Mouse (Mus musculus): ENCODE results near the gene Olfr323. TPM values are rescaled to one million over a fixed set of nuclear protein-coding genes. Genes with fewer than 3 reads are reported as not detected.

Olfr323 gene
- total RNA-seq, 2 experiments from 2014 or later, result not detected

GRCm38 (mm10) chr11:58606177-58606919 lies 24.0 kb downstream of the Olfr323 start:
- intact Hi-C loops (cut with DNase I), result no loop called here
- DNase-seq (ENCODE audit: low spot score in 2 of 2), result no peak

DNA sequence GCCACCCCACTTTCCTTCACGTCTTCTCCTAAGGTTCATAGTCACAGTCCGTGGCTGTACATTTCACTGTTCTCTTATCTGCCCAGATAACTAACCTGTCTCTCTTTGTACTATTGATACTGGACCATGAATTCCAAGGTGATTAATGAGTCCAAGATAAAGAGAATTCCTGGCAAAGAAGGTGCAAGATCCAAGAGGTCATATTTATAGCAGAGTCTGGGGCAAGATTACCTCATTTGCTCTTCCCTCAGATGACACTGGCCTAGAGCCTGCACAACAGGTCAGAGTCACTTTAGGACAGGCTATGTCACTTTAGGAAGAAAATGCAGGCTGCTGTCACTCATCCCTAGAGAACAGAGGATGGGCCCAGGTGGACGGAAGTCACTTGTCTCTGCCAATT lies 25.1 kb downstream of the Olfr323 start:
- DNase-seq (ENCODE audit: low spot score in 2 of 2), result no peak
- intact Hi-C loops (cut with DNase I), result no loop called here

DNA sequence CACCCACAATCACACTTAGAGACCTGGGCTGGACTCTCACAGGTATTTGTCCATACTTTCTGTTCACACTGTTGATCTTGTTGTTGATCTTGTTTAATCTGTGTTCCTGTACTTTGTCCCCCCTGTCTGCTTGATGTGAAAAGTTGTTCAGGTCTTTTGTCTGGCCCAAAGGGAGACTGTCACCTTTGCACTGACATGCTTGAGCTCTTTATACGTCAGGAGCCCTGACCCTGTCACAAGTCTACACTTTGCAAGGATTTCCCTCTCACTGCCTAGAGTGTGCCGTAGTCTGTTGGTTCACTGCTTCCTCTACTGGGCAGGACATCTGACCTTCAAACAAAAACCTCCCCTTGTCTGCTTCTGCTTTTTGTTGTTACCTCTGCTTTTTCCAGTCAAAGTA lies 25.6 kb downstream of the Olfr323 start:
- intact Hi-C loops (cut with DNase I), result no loop called here
- no peak for DNase-seq (ENCODE audit: low spot score in 2 of 2)

GRCm38 (mm10) chr11:58602800-58603560 lies 27.3 kb downstream of the Olfr323 start:
- DNase-seq (ENCODE audit: low spot score in 2 of 2), result no peak
- intact Hi-C loops (cut with DNase I), result no loop called here

DNA sequence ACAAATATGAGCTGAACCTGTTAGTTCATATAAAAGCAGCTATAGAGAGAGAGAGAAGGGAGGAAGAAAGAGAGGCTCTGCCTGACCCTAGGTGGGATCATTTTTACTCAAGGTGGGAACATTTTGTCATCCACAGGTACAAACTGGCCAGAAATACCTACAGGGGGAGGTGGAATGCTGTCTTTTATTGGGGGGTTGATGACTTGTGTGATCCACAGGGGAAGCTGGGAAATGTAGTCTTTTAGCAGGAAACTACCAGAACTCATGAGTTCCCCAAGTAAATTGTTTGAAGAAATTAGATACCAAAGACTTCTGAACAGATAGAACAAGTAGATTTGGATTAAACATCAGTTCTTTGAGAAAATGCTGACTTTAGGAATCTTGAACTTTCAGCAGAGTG lies 28.2 kb downstream of the Olfr323 start:
- intact Hi-C loops (cut with DNase I), result no loop called here
- no peak for DNase-seq (ENCODE audit: low spot score in 2 of 2)

- DNase-seq (ENCODE audit: low spot score in 2 of 2), result no peak
- intact Hi-C loops (cut with DNase I), result no loop called here
Observed at GRCm38 (mm10) chr11:58597837-58598236, 32.5 kb downstream of the Olfr323 start.

DNA sequence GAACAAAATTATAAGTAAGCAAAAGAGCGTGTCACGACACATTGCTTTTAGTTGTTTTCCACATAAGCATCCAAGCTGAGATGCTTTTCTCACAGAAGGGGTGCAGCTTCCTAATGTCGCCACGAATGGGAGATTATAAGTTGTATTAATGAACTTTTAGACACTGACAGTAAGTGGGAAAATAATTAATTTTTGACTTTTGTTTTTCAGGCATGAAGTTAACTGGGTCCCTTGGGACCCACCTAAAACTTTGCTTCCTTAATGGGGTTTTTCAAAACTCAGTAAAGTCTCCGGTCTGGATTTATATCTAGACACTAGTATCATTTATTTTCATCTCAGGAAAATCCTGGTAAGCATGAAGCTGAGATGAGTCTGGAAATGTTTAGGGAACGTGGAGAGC lies 35.5 kb downstream of the Olfr323 start, which contains the start of gene Olfr324:
Gene Olfr324, plus strand, starts transcription at position 301 of the 400 bp plus-strand sequence.
- DNase-seq (ENCODE audit: low spot score in 2 of 2), result no peak
- intact Hi-C loops (cut with DNase I), result no loop called here

- intact Hi-C loops (cut with DNase I), result loop anchor here (2.0 kb wide), 1 partner anchor 186 kb away; no protein-coding TSS in a partner anchor
- no peak for DNase-seq (ENCODE audit: low spot score in 2 of 2)
Observed at GRCm38 (mm10) chr11:58588620-58589250, 41.6 kb downstream of the Olfr323 start.

DNA sequence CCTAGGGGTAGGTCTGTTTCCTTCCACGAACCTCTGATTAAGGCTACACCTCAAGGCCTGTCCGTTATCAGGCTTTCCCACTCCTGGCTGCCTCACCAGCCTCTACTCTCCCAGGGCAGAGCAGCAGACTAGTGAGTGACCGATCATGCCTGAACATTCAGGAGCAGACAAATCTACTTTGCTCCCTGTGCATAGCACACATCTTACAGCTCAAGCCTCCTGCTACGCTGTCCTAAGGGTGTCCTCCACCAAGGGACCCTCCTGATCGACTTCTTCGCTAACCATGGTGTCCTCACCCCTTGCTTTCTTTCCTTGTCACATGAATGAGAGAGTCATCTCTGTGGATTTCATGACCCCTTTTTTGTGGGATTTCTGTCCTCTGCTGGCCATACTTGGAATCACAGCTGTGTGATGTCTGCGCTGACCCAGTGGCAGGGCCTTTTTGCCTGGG lies 42.4 kb downstream of the Olfr323 start:
- DNase-seq (ENCODE audit: low spot score in 2 of 2), result peak; percentile 4 to 7
- intact Hi-C loops (cut with DNase I), result loop anchor here (2.0 kb wide), 1 partner anchor 185 kb away; no protein-coding TSS in a partner anchor

DNA sequence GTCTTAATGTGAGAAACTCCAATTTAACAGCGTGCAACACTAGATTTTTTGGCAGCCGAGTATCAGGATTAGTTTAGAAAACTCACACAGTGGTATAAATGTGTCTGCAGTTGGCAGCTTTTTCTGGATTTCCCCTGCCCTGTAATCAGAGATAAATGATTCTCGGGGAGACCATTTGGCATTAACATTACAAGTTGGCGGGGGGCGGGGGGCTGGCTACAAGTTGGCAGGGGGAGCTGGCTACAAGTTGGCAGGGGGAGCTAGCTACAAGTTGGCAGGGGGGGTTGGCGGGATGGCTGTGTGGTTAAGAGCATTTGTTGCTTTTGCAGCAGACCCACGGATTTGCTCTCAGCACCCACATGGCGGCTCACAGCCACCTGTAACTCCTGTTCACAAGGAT lies 51.7 kb downstream of the Olfr323 start:
- DNase-seq (ENCODE audit: low spot score in 2 of 2), result peak; percentile 9 to 49
- intact Hi-C loops (cut with DNase I), result no loop called here

DNA sequence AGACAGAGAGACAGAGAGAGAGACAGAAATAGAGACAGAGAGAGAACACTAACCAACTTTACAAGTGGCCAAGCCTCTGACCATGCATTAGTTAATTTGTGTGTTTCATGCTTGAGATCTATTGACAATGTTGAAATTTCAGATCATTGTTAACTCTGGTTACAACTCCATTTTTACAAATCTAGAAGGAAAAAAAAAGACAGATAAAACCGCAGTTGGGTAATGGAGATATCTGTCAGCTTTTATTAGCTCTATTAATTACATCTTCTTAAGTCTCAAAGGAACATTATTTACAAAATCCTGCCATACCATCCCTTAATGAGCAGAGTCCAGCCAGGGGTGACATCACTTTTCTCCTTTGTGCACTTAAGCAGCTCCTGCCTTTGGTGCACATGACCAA lies 52.9 kb downstream of the Olfr323 start, which contains the start of gene Olfr325:
Gene Olfr325, plus strand, starts transcription at position 301 of the 400 bp plus-strand sequence.
- intact Hi-C loops (cut with DNase I), result no loop called here
- no peak for DNase-seq (ENCODE audit: low spot score in 2 of 2)

Other genes with a start within 250 kb of the Olfr323 start
- gene 1810065E05Rik, start 209.4 kb downstream of the Olfr323 start, total RNA-seq (2021), result not detected
- not detected for gene Gm12253, start 197.9 kb downstream of the Olfr323 start, total RNA-seq (2021)
- gene Lypd9, start 177.6 kb downstream of the Olfr323 start, total RNA-seq (2021), result not detected
- gene Olfr30, start 168.2 kb downstream of the Olfr323 start, total RNA-seq (2021), result not detected
- gene Olfr332, start 137.9 kb downstream of the Olfr323 start, total RNA-seq (2021), result not detected
- not detected for gene Olfr331, start 127.9 kb downstream of the Olfr323 start, total RNA-seq (2021)
- not detected for gene Olfr330, start 95.7 kb downstream of the Olfr323 start, total RNA-seq (2021)
- gene Olfr329-ps, start 84.1 kb downstream of the Olfr323 start, total RNA-seq (2021), result not detected
- under 1 TPM; 0.21 TPM for gene Olfr328, start 74.9 kb downstream of the Olfr323 start, total RNA-seq (2021)
- gene Olfr224, start 59.9 kb downstream of the Olfr323 start, total RNA-seq (2021), result not detected
- gene Olfr325, start 52.8 kb downstream of the Olfr323 start, total RNA-seq (2021), result not detected
- gene Olfr324, start 35.4 kb downstream of the Olfr323 start, total RNA-seq (2021), result not detected
- not detected for gene 2210407C18Rik, start 14.4 kb downstream of the Olfr323 start, total RNA-seq (2021)
- gene Trim58, start 10.0 kb upstream of the Olfr323 start, total RNA-seq (2021), result not detected
- gene Olfr322, start 28.3 kb upstream of the Olfr323 start, total RNA-seq (2021), result not detected
- gene Olfr320, start 50.6 kb upstream of the Olfr323 start, total RNA-seq (2021), result not detected
- gene Olfr319, start 68.7 kb upstream of the Olfr323 start, total RNA-seq (2021), result not detected
- gene Olfr318, start 93.5 kb upstream of the Olfr323 start, total RNA-seq (2021), result not detected
- not detected for gene Olfr317, start 108.7 kb upstream of the Olfr323 start, total RNA-seq (2021)
- 1 to 10 TPM in 1 of 2 experiments, under 1 TPM in 1; 0.44 to 1.1 TPM for gene Olfr316, start 122.2 kb upstream of the Olfr323 start, total RNA-seq (2021)
- not detected for gene Olfr315, start 142.7 kb upstream of the Olfr323 start, total RNA-seq (2021)
- gene Olfr314, start 152.5 kb upstream of the Olfr323 start, total RNA-seq (2021), result not detected
- 1 to 10 TPM; 1.2 to 3.0 TPM for gene Fam183b, start 171.5 kb upstream of the Olfr323 start, total RNA-seq (2021)
- not detected for gene Olfr313, start 184.5 kb upstream of the Olfr323 start, total RNA-seq (2021)
- gene Olfr312, start 198.7 kb upstream of the Olfr323 start, total RNA-seq (2021), result not detected
- under 1 TPM in 1 of 2 experiments, not detected in 1; 0.21 TPM for gene Olfr311, start 208.8 kb upstream of the Olfr323 start, total RNA-seq (2021)
- gene Gm12258, start 216.7 kb upstream of the Olfr323 start, total RNA-seq (2021), result 10 to 100 TPM; 18.4 to 21.5 TPM
- gene 2810021J22Rik, start 236.7 kb upstream of the Olfr323 start, total RNA-seq (2021), result 10 to 100 TPM in 1 of 2 experiments, 1 to 10 TPM in 1; 9.3 to 10.2 TPM